Mouse (Mus musculus) small intestine, adult 2 months (tissue): ENCODE measurements around the gene Rpp25l. TPM values are rescaled to one million over a fixed set of nuclear protein-coding genes. Genes with fewer than 3 reads are reported as not detected.

Experiments
- H3K27ac ChIP-seq: fragments of 200-500 bp; 2 replicates; pipeline ENCODE4 v1.5.1; 2012; ENCODE audit warnings: low read depth, low read length, control low read depth, inconsistent platforms; ENCODE audit not compliant: insufficient read depth
- H3K27me3 ChIP-seq: fragments of 200-500 bp; 2 replicates; pipeline ENCODE4 v1.6.1; 2012; ENCODE audit warnings: mild to moderate bottlenecking, moderate library complexity, low read length, inconsistent platforms; ENCODE audit not compliant: control insufficient read depth, insufficient read depth
- H3K36me3 ChIP-seq: fragments of 200-500 bp; 2 replicates; pipeline ENCODE4 v1.6.1; 2012; ENCODE audit warnings: mild to moderate bottlenecking, low read length, control low read depth, inconsistent platforms; ENCODE audit not compliant: control insufficient read depth, insufficient read depth
- H3K4me1 ChIP-seq: fragments of 200-500 bp; 2 replicates; pipeline ENCODE4 v1.6.1; 2012; ENCODE audit warnings: low read length, inconsistent platforms, mixed read lengths; ENCODE audit not compliant: control insufficient read depth, insufficient read depth, insufficient read length
- H3K4me3 ChIP-seq: fragments of 200-500 bp; 2 replicates; pipeline ENCODE4 v1.5.1; 2012; ENCODE audit warnings: low read depth, mild to moderate bottlenecking, control low read depth, inconsistent platforms, low read length, moderate library complexity
- CTCF ChIP-seq: fragments of 200-500 bp; IDR thresholded peaks from 2 replicates; pipeline ENCODE4 v1.5.1; 2012; ENCODE audit warnings: low read depth, mild to moderate bottlenecking, control low read depth, inconsistent platforms, low read length, moderate library complexity, mixed read lengths; ENCODE audit not compliant: insufficient replicate concordance, insufficient read length; ENCODE audit errors: extremely low read depth
- POLR2A ChIP-seq: fragments of 200-500 bp; IDR thresholded peaks from 2 replicates; pipeline ENCODE4 v1.6.1; 2012; ENCODE audit warnings: low read depth, mild to moderate bottlenecking, control low read depth, inconsistent platforms, low read length, moderate library complexity
- WGBS: fragments of 180-500 bp; shearing (Covaris S2); methylation state at CpG from one replicate; pipeline ENCODE4 v1.1.7; 2018; 5-methylcytosine and 5-hydroxymethylcytosine counted together
- polyA plus RNA-seq: library from polyadenylated mRNA; depleted of rRNA; stranded (reverse); fragments of >200 nt; gene quantifications from 2 replicates; pipeline ENCODE4 v1.2.3, GENCODE M21; 2012

The Rpp25l gene
- polyA plus RNA-seq, 1 experiment = 48.7 TPM

GRCm38 (mm10) chr4:41673186-41673585 lies 40.1 kb downstream of the Rpp25l start:
- no peaks in the 10 kb centered on the region for H3K36me3 ChIP-seq
- no peaks in the 10 kb centered on the region; the same call in 1 of the 2 replicates for H3K4me1 ChIP-seq
- H3K27me3 ChIP-seq = no peaks in the 10 kb centered on the region
- 74% methylated on average over 19 of the region's 19 CpGs for WGBS
- TF ChIP-seq CTCF (no peak), POLR2A (no peak)
- no peak overlapping the region for H3K27ac ChIP-seq
- no peak overlapping the region for H3K4me3 ChIP-seq

DNA sequence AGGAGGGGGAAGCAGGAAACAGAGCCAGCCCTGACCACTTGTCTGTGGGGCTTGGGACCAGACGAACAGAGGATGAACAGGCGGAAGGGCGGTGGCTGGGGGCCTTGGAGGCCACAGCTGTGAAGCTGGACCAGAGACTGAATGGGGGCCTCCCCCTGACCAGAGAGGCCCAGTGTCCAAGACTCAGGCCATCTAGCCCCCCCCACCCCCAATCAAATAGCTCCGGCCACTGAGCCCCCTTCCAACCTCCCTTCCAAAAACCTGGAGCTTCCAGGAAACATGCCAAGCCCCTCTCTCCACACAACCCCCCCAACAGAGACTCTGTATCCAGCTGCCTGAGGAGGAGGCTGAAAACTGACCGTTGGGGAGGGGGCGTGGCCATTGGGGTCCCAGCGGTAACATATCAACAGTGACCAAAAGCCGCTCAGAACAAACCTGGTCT lies 40.8 kb downstream of the Rpp25l start:
- TF ChIP-seq CTCF (no peak), POLR2A (no peak)
- 48% methylated on average over 8 of the region's 8 CpGs for WGBS
- Histone ChIP-seq H3K27ac (no peak overlapping the region), H3K27me3 (no peaks in the 10 kb centered on the region), H3K36me3 (no peaks in the 10 kb centered on the region), H3K4me1 (no peaks in the 10 kb centered on the region; the same call in 1 of the 2 replicates), H3K4me3 (no peak overlapping the region)

DNA sequence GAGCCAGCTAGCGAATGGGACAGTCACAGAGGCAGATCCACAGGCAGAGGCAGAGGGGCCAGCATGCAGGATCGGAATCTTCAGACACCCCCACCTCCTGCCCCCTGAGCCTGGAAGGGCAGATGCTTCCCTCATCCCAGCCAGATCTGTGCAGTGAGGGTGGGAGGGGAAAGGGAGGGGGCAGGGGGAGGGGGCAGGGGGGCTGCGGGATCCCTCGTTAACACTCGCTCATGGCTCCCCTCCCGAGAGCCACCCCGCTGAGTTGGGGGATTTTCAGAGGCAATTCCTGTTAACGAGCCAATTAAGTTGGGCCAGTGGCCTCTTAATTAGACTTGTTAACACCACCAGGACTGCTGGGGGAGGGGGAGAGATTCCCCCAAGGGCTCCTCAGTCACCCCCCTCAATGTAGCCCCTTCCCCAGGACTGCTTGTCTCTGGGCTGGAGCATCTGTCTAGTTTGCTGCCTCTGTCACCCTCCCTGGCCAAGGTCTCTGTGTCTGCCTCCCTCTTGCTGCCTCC lies 41.3 kb downstream of the Rpp25l start:
- WGBS = 30% methylated on average over 8 of the region's 8 CpGs
- Histone ChIP-seq H3K27me3 (no peaks in the 10 kb centered on the region), H3K27ac (no peak overlapping the region), H3K4me3 (no peak overlapping the region), H3K4me1 (no peaks in the 10 kb centered on the region; the same call in 1 of the 2 replicates), H3K36me3 (no peaks in the 10 kb centered on the region)
- no peak for TF ChIP-seq CTCF
- no peak for TF ChIP-seq POLR2A

DNA sequence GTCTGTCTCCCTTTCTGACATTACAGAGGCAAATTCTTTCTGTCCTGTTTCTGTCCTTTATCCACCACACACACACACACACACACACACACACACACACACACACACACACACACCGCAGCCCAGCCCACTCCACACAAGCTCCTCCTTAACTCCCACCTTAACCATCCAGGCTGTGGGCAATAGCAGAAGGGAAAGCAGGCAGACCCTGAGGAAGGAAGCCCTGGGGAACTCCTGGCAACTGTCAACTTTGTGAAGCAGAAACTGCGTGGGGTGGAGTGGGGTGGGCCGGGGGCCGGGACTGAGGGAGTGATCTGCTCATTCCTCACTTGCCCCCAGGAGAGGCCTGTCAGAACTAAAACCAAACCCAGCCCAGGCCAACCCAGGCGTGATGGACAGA lies 41.8 kb downstream of the Rpp25l start:
- 40% methylated on average over 5 of the region's 5 CpGs for WGBS

GRCm38 (mm10) chr4:41670836-41671235 lies 42.5 kb downstream of the Rpp25l start:
- WGBS = 78% methylated on average over 18 of the region's 18 CpGs
- Histone ChIP-seq H3K36me3 (no peaks in the 10 kb centered on the region), H3K27ac (no peak overlapping the region), H3K4me1 (no peaks in the 10 kb centered on the region), H3K4me3 (no peak overlapping the region), H3K27me3 (no peaks in the 10 kb centered on the region)
- no peak for TF ChIP-seq POLR2A
- no peak for TF ChIP-seq CTCF

More for the DNA sequence above, 41.8 kb downstream of the Rpp25l start:
- no peak overlapping the region for H3K4me3 ChIP-seq
- H3K27ac ChIP-seq = no peak overlapping the region
- H3K4me1 ChIP-seq = no peaks in the 10 kb centered on the region; the same call in 1 of the 2 replicates
- H3K27me3 ChIP-seq = no peaks in the 10 kb centered on the region
- no peak for TF ChIP-seq POLR2A
- TF ChIP-seq CTCF = no peak
- H3K36me3 ChIP-seq = no peaks in the 10 kb centered on the region

GRCm38 (mm10) chr4:41666646-41667045 lies 46.7 kb downstream of the Rpp25l start:
- no peaks in the 10 kb centered on the region; the same call in 1 of the 2 replicates for H3K4me1 ChIP-seq
- H3K36me3 ChIP-seq = no peaks in the 10 kb centered on the region
- no peaks in the 10 kb centered on the region for H3K27me3 ChIP-seq
- TF ChIP-seq POLR2A = no peak
- TF ChIP-seq CTCF = no peak
- no peak overlapping the region for H3K27ac ChIP-seq
- no peak overlapping the region for H3K4me3 ChIP-seq
- WGBS = 63% methylated on average over 11 of the region's 11 CpGs

DNA sequence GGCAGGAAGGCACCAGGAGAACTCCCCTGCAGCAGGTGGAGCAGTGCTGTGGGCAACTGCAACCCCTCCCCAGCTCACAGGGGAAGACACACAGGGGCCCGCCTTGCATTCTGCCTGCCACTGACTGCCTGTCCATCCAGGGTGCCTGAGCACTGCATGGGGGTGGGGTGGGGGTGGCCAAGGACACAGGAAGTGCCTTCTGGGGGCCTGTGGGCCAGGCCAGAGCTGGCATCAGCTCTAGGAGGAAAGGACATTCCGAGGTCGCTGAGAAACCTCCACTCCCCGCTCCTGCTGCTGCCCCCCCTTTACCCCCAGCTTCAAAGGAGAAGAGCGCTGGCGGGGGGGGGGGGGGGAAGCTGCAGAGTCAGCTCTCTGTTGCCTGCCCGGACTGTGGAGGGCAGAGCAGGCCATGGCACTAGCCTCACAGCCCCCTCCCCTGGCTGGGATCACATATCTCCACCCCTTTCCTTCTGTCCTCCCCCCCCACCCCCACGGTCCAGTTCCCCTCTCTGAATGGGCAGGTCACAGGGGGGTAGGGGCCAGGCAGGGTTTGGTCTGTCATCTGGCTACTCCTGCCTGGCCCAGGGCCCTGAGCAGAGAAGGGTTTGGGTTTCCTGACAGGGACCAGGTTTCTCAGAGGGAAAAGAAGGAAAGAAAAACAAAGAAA lies 48.2 kb downstream of the Rpp25l start:
- TF ChIP-seq CTCF = no peak
- TF ChIP-seq POLR2A = no peak
- no peak overlapping the region for H3K4me3 ChIP-seq
- no peaks in the 10 kb centered on the region for H3K27me3 ChIP-seq
- no peaks in the 10 kb centered on the region for H3K36me3 ChIP-seq
- no peak overlapping the region for H3K27ac ChIP-seq
- no peaks in the 10 kb centered on the region; the same call in 1 of the 2 replicates for H3K4me1 ChIP-seq
- WGBS = 14% methylated on average over 8 of the region's 8 CpGs
